27 mouse cellular contexts compared by ENCODE assay signal in genomic region chr10:67072600-67072999, GRCm38 (mm10). TPM values are rescaled to one million over a fixed set of nuclear protein-coding genes. Genes with fewer than 3 reads are reported as not detected.
A peak's percentile ranks its signal among the peaks of the same experiment; 100 is the strongest.
DNase-seq lines count a peak whose midpoint lies in the region; ATAC-seq and TF ChIP-seq lines count a peak whose summit lies in the region.
"Had no signal": no experiment of that assay in that cellular context is flagged by ENCODE, and none has a peak within 500 bp of the region (broad histone marks: within the 10 kb centered on the region; RNA-seq: fewer than 3 reads in every experiment).

No protein-coding gene starts in this region.

- H3K9ac ChIP-seq in CH12.LX (ENCODE audit: insufficient read depth, low read depth), result peak overlapping the region; percentile 83
- H3K9ac ChIP-seq in embryonic facial prominence, embryonic 15.5 days, result no peak overlapping the region
- H3K9ac ChIP-seq: embryonic facial prominence, embryonic 12.5 days; forebrain, postnatal 0 days; heart, embryonic 12.5 days; heart, embryonic 15.5 days; hindbrain, embryonic 13.5 days had no signal

- intact Hi-C loops in left cerebral cortex, adult 2 months (cut with DNase I), result no loop called here

- peaks cover 83% of the 10 kb centered on the region for H3K79me2 ChIP-seq in CH12.LX (replicated peaks; ENCODE audit: control insufficient read depth, extremely low read depth, insufficient read depth, poor library complexity, severe bottlenecking)

- TF ChIP-seq EP300 in CH12.LX (IDR thresholded peaks at IDR 0.05; ENCODE audit: low read length), result no peak

- TF ChIP-seq RAD21 in CH12.LX (IDR thresholded peaks at IDR 0.05; ENCODE audit: low read depth, low read length), result no peak

- peaks cover 0 to 7% of the 10 kb centered on the region in 2 experiments for H3K36me3 ChIP-seq in CH12.LX (replicated peaks in 1 of 2; ENCODE audit: control insufficient read depth in 1 of 2, insufficient read depth in 1 of 2, low read length in 1 of 2)
- H3K36me3 ChIP-seq in embryonic facial prominence, embryonic 15.5 days, result no peaks in the 10 kb centered on the region
- H3K36me3 ChIP-seq: embryonic facial prominence, embryonic 12.5 days; heart, embryonic 12.5 days; heart, embryonic 15.5 days; hindbrain, embryonic 13.5 days had no signal

- dilution Hi-C loops in CH12.LX (cut with MboI; ENCODE audit: extremely low pct_ligation_motif_present, extremely low pct_unique_long_range_greater_than_20kb, low sequenced_read_pairs), result no loop called here

- WGBS in cerebellum, adult 2 months, result 78% methylated on average over 4 of the region's 4 CpGs
- 86% methylated on average over 4 of the region's 4 CpGs for WGBS in embryonic facial prominence, embryonic 15.5 days

- no peak for TF ChIP-seq CTCF in cerebellum, adult 2 months (IDR thresholded peaks at IDR 0.05; ENCODE audit: borderline replicate concordance, insufficient read depth, low read depth, low read length)
- no peak for TF ChIP-seq CTCF in left cerebral cortex, adult 2 months (IDR thresholded peaks at IDR 0.05)
- no peak for TF ChIP-seq CTCF in CH12.LX (conservative IDR thresholded peaks at IDR 0.05 in 1 of 2, IDR thresholded peaks at IDR 0.05 in 1 of 2; ENCODE audit: low read depth in 2 of 2, low read length in 2 of 2)

- H3K27me3 ChIP-seq in cerebellum, adult 2 months (ENCODE audit: control insufficient read depth, insufficient read depth, low read length), result no peaks in the 10 kb centered on the region
- no peaks in the 10 kb centered on the region for H3K27me3 ChIP-seq in CH12.LX (replicated peaks)
- no peaks in the 10 kb centered on the region for H3K27me3 ChIP-seq in embryonic facial prominence, embryonic 15.5 days
- H3K27me3 ChIP-seq: embryonic facial prominence, embryonic 12.5 days; heart, embryonic 12.5 days; heart, embryonic 15.5 days; hindbrain, embryonic 13.5 days; Patski had no signal

- H3K4me3 ChIP-seq in cerebellum, adult 2 months (replicated peaks; ENCODE audit: insufficient read depth, low read depth, low read length), result no peak overlapping the region
- no peak overlapping the region for H3K4me3 ChIP-seq in left cerebral cortex, adult 2 months
- peak overlapping the region in 2 of 3 experiments; percentile 2 to 42 for H3K4me3 ChIP-seq in CH12.LX (replicated peaks in 1 of 3; ENCODE audit: low read depth in 2 of 3, low read length in 2 of 3, poor library complexity in 1 of 3)
- H3K4me3 ChIP-seq in embryonic facial prominence, embryonic 15.5 days (replicated peaks), result no peak overlapping the region
- H3K4me3 ChIP-seq: embryonic facial prominence, embryonic 12.5 days; heart, embryonic 12.5 days; heart, embryonic 15.5 days; hindbrain, embryonic 10.5 days; hindbrain, embryonic 13.5 days had no signal

- peak overlapping the region; percentile 78 for H3K4me2 ChIP-seq in CH12.LX (ENCODE audit: insufficient read depth, low read depth, poor library complexity, severe bottlenecking)
- no peak overlapping the region for H3K4me2 ChIP-seq in embryonic facial prominence, embryonic 15.5 days (replicated peaks)
- H3K4me2 ChIP-seq: embryonic facial prominence, embryonic 12.5 days; heart, embryonic 12.5 days; heart, embryonic 15.5 days; hindbrain, embryonic 13.5 days had no signal

- in situ Hi-C loops in CH12.LX (cut with MboI; ENCODE audit: low pct_ligation_motif_present, low pct_unique_long_range_greater_than_20kb, low sequenced_read_pairs), result no loop called here

- peaks cover 18% of the 10 kb centered on the region for H3K4me1 ChIP-seq in cerebellum, adult 2 months (ENCODE audit: control insufficient read depth, insufficient read depth, low read length)
- peaks cover 13 to 77% of the 10 kb centered on the region in 2 experiments for H3K4me1 ChIP-seq in CH12.LX (ENCODE audit: control insufficient read depth in 1 of 2, insufficient read depth in 2 of 2)
- H3K4me1 ChIP-seq in embryonic facial prominence, embryonic 15.5 days, result peaks cover 11% of the 10 kb centered on the region; the same call in 1 of the 2 replicates
- H3K4me1 ChIP-seq: embryonic facial prominence, embryonic 12.5 days had no signal

- no peaks in the 10 kb centered on the region for H3K9me3 ChIP-seq in CH12.LX (replicated peaks; ENCODE audit: low read length)
- no peaks in the 10 kb centered on the region for H3K9me3 ChIP-seq in embryonic facial prominence, embryonic 15.5 days (replicated peaks)
- H3K9me3 ChIP-seq: G1E; heart, embryonic 15.5 days; hindbrain, embryonic 10.5 days; hindbrain, embryonic 13.5 days had no signal

- no peak for ATAC-seq in embryonic facial prominence, embryonic 15.5 days (ENCODE audit: insufficient number of reproducible peaks, low FRiP score, low TSS enrichment, low read depth)
- ATAC-seq: forebrain, embryonic 14.5 days; forebrain, postnatal 0 days; hindbrain, embryonic 16.5 days; Patski had no signal

- TF ChIP-seq POLR2A in cerebellum, adult 2 months (IDR thresholded peaks at IDR 0.05; ENCODE audit: borderline replicate concordance, insufficient read depth, low read length), result no peak
- TF ChIP-seq POLR2A in CH12.LX (IDR thresholded peaks at IDR 0.05; ENCODE audit: low read depth, low read length), result no peak

- no peak for DNase-seq in cerebellum, adult 2 months
- no peak for DNase-seq in cerebellum, adult 9-10 months
- DNase-seq in left cerebral cortex, adult 2 months (ENCODE audit: extremely low spot score in 1 of 2, low spot score in 2 of 2), result no peak
- no peak for DNase-seq in left cerebral cortex, adult 18-20 months (ENCODE audit: low spot score in 2 of 2)
- no peak for DNase-seq in CH12.LX (ENCODE audit: extremely low read depth)
- DNase-seq in gastrocnemius, postnatal 10 days, result no peak
- DNase-seq: adrenal gland, postnatal 10 days; adrenal gland, postnatal 36 days; cerebellum, adult 18-20 months; cerebellum, postnatal 10 days; cerebellum, postnatal 36 days; forebrain, postnatal 0 days; gastrocnemius, adult 2 months; gastrocnemius, postnatal 25 days; heart, adult 18-20 months; heart, postnatal 10 days; heart, postnatal 36 days had no signal

- H3K27ac ChIP-seq in cerebellum, adult 2 months (ENCODE audit: insufficient read depth, low read length), result peak overlapping the region; percentile 59
- H3K27ac ChIP-seq in left cerebral cortex, adult 2 months, result peak overlapping the region; percentile 47; the same call in 1 of the 2 replicates
- peak overlapping the region; percentile 94; the same call in 1 of the 2 replicates for H3K27ac ChIP-seq in CH12.LX (ENCODE audit: insufficient read depth, low read depth)
- peak overlapping the region; percentile 58 for H3K27ac ChIP-seq in embryonic facial prominence, embryonic 15.5 days (replicated peaks)
- H3K27ac ChIP-seq: embryonic facial prominence, embryonic 12.5 days; heart, embryonic 15.5 days; hindbrain, embryonic 10.5 days; hindbrain, embryonic 13.5 days had no signal

TF ChIP-seq in CH12.LX, 34 proteins besides CTCF, POLR2A, EP300 and RAD21:
- TF ChIP-seq MXI1 (IDR thresholded peaks at IDR 0.05; ENCODE audit: low read depth, low read length) (no peak), JUND (conservative IDR thresholded peaks at IDR 0.05; ENCODE audit: low read depth, low read length) (no peak), ZKSCAN1 (IDR thresholded peaks at IDR 0.05; ENCODE audit: borderline replicate concordance, low read depth, low read length) (no peak), MYC (IDR thresholded peaks at IDR 0.05; ENCODE audit: low read depth, low read length) (no peak), USF2 (conservative IDR thresholded peaks at IDR 0.05; ENCODE audit: low read depth, low read length) (no peak), UBTF (IDR thresholded peaks at IDR 0.05; ENCODE audit: low read depth, low read length) (no peak), RCOR1 (conservative IDR thresholded peaks at IDR 0.05; ENCODE audit: low read depth, low read length) (no peak), SIN3A (IDR thresholded peaks at IDR 0.05; ENCODE audit: low read length) (no peak), CHD2 (IDR thresholded peaks at IDR 0.05; ENCODE audit: low read length) (no peak), E2F4 (IDR thresholded peaks at IDR 0.05; ENCODE audit: insufficient replicate concordance, low read depth, low read length) (no peak), TCF12 (IDR thresholded peaks at IDR 0.05; ENCODE audit: low read depth, low read length) (no peak), MEF2A (IDR thresholded peaks at IDR 0.05; ENCODE audit: borderline replicate concordance, low read depth, low read length) (no peak), ELF1 (IDR thresholded peaks at IDR 0.05; ENCODE audit: low read depth, low read length) (no peak), POLR2AphosphoS2 (IDR thresholded peaks at IDR 0.05; ENCODE audit: low read depth, low read length) (no peak), MAZ (IDR thresholded peaks at IDR 0.05; ENCODE audit: low read depth, low read length) (no peak), TBP (conservative IDR thresholded peaks at IDR 0.05; ENCODE audit: low read depth, low read length) (no peak), ZMIZ1 (IDR thresholded peaks at IDR 0.05; ENCODE audit: low read depth, low read length) (no peak), ZNF384 (IDR thresholded peaks at IDR 0.05; ENCODE audit: low read depth, low read length) (no peak)

RNA-seq across cellular contexts. Expression of gene Jmjd1c, which starts 23.3 kb away (rescaled TPM):
- polyA plus RNA-seq in cerebellum, adult 2 months (2012; rRNA removed), result 56.3 and 63.8 TPM in 2 replicates
- total RNA-seq in left cerebral cortex, adult 2 months (2021), result 100 to 1,000 TPM in 1 of 2 experiments, 10 to 100 TPM in 1; 86.3 to 102 TPM
- total RNA-seq in left cerebral cortex, adult 18-20 months (2021), result 10 to 100 TPM; 75.9 to 85.6 TPM
- total RNA-seq in CH12.LX (2012; rRNA removed), result 41.2 and 41.6 TPM in 2 replicates
- total RNA-seq in CH12.LX (2014; rRNA removed), result 41.2 and 41.4 TPM in 2 replicates
- 40.9 and 50.1 TPM in 2 replicates for polyA plus RNA-seq in CH12.LX (2012; ENCODE audit: insufficient read length, low read depth)
- 56.1 and 56.6 TPM in 2 replicates for polyA plus RNA-seq in embryonic facial prominence, embryonic 15.5 days (2015; fragmentation: Nextera tagmentation; extraction: Ambion mirVana)
- total RNA-seq in gastrocnemius, postnatal 10 days (2021), result 10 to 100 TPM; 33.0 to 48.7 TPM

RNA-seq across cellular contexts. Expression of gene Reep3, which starts 24.1 kb away (rescaled TPM):
- polyA plus RNA-seq in cerebellum, adult 2 months (2012; rRNA removed), result 44.0 and 45.2 TPM in 2 replicates
- total RNA-seq in left cerebral cortex, adult 2 months (2021), result 10 to 100 TPM; 16.6 to 17.8 TPM
- total RNA-seq in left cerebral cortex, adult 18-20 months (2021), result 10 to 100 TPM; 16.6 to 17.1 TPM
- 20.3 and 23.2 TPM in 2 replicates for total RNA-seq in CH12.LX (2012; rRNA removed)
- 20.0 and 23.3 TPM in 2 replicates for total RNA-seq in CH12.LX (2014; rRNA removed)
- polyA plus RNA-seq in CH12.LX (2012; ENCODE audit: insufficient read length, low read depth), result 20.5 and 21.8 TPM in 2 replicates
- polyA plus RNA-seq in embryonic facial prominence, embryonic 15.5 days (2015; fragmentation: Nextera tagmentation; extraction: Ambion mirVana), result 47.7 and 55.5 TPM in 2 replicates
- total RNA-seq in gastrocnemius, postnatal 10 days (2021), result 10 to 100 TPM; 21.9 to 27.2 TPM

Comparison
In these comparisons a context has a peak if more than half of its experiments do, and no peak if none do; other contexts are left out.
1. H3K4me3 ChIP-seq: peak in CH12.LX (2 of 3); none in cerebellum, adult 2 months (single experiment), left cerebral cortex, adult 2 months (single experiment) and embryonic facial prominence, embryonic 15.5 days (single experiment).
2. Peak in every context shown above with its lines, with median percentiles within 50 percentile points of each other: H3K27ac ChIP-seq.